Comparison of ENCODE assay signal across 13 mouse cellular contexts in genomic region chr16:90279058-90279457, GRCm38 (mm10). TPM values are rescaled to one million over a fixed set of nuclear protein-coding genes. Genes with fewer than 3 reads are reported as not detected.
DNase-seq lines count a peak whose midpoint lies in the region; ATAC-seq and TF ChIP-seq lines count a peak whose summit lies in the region.
"Had no signal": no experiment of that assay in that cellular context is flagged by ENCODE, and none has a peak within 500 bp of the region (broad histone marks: within the 10 kb centered on the region; RNA-seq: fewer than 3 reads in every experiment).

No protein-coding gene starts in this region.

- TF ChIP-seq EP300 in CH12.LX (IDR thresholded peaks at IDR 0.05; ENCODE audit: low read length): no peak

- H3K36me3 ChIP-seq in CH12.LX (replicated peaks in 1 of 2; ENCODE audit: control insufficient read depth in 1 of 2, insufficient read depth in 1 of 2, low read length in 1 of 2): peaks cover 0 to 26% of the 10 kb centered on the region in 2 experiments
- peaks cover 13% of the 10 kb centered on the region; the same call in 1 of the 2 replicates for H3K36me3 ChIP-seq in liver, embryonic 12.5 days
- H3K36me3 ChIP-seq: embryonic facial prominence, embryonic 15.5 days; kidney, embryonic 15.5 days had no signal

- no peak overlapping the region for H3K4me2 ChIP-seq in CH12.LX (ENCODE audit: insufficient read depth, low read depth, poor library complexity, severe bottlenecking)
- peak overlapping the region; percentile 52 for H3K4me2 ChIP-seq in liver, embryonic 12.5 days
- H3K4me2 ChIP-seq: embryonic facial prominence, embryonic 15.5 days; kidney, embryonic 15.5 days had no signal

- peak; percentile 68 for ATAC-seq in liver, embryonic 12.5 days

- DNase-seq in layer of hippocampus, adult 2 months (ENCODE audit: low spot score in 2 of 2): no peak
- no peak for DNase-seq in layer of hippocampus, postnatal 36 days
- peak; percentile 68 for DNase-seq in CH12.LX (ENCODE audit: extremely low read depth)
- DNase-seq in layer of hippocampus, adult 9-10 months (ENCODE audit: low spot score): no peak
- no peak for DNase-seq in urinary bladder, postnatal 25 days (ENCODE audit: low spot score)
- DNase-seq in gastrocnemius, postnatal 14 days: no peak
- DNase-seq: cerebellum, adult 2 months; right cerebral cortex, postnatal 4 days had no signal

- in situ Hi-C loops in CH12.LX (cut with MboI; ENCODE audit: low pct_ligation_motif_present, low pct_unique_long_range_greater_than_20kb, low sequenced_read_pairs): no loop called here

- no peak overlapping the region for H3K9ac ChIP-seq in CH12.LX (ENCODE audit: insufficient read depth, low read depth)
- H3K9ac ChIP-seq in liver, embryonic 12.5 days: peak overlapping the region; percentile 31
- H3K9ac ChIP-seq: embryonic facial prominence, embryonic 15.5 days; kidney, embryonic 15.5 days had no signal

- dilution Hi-C loops in CH12.LX (cut with MboI; ENCODE audit: extremely low pct_ligation_motif_present, extremely low pct_unique_long_range_greater_than_20kb, low sequenced_read_pairs): no loop called here

- TF ChIP-seq CTCF in layer of hippocampus, adult 2 months (conservative IDR thresholded peaks at IDR 0.05): no peak
- no peak for TF ChIP-seq CTCF in CH12.LX (conservative IDR thresholded peaks at IDR 0.05 in 1 of 2, IDR thresholded peaks at IDR 0.05 in 1 of 2; ENCODE audit: low read depth in 2 of 2, low read length in 2 of 2)
- no peak for TF ChIP-seq CTCF in bone marrow macrophage, adult 2 months (IDR thresholded peaks at IDR 0.05; ENCODE audit: low read depth, low read length)

- peaks cover 13 to 67% of the 10 kb centered on the region in 2 experiments for H3K4me1 ChIP-seq in CH12.LX (ENCODE audit: control insufficient read depth in 1 of 2, insufficient read depth in 2 of 2)
- peaks cover 36% of the 10 kb centered on the region for H3K4me1 ChIP-seq in bone marrow macrophage, adult 2 months (ENCODE audit: control insufficient read depth, insufficient read depth, low read length)
- peaks cover 66% of the 10 kb centered on the region for H3K4me1 ChIP-seq in liver, embryonic 12.5 days

- H3K27me3 ChIP-seq in CH12.LX (replicated peaks): no peaks in the 10 kb centered on the region
- H3K27me3 ChIP-seq in liver, embryonic 12.5 days (replicated peaks): no peaks in the 10 kb centered on the region
- H3K27me3 ChIP-seq: embryonic facial prominence, embryonic 15.5 days; kidney, embryonic 15.5 days had no signal

- peak overlapping the region; percentile 2; the same call in 1 of the 2 replicates for H3K27ac ChIP-seq in layer of hippocampus, adult 2 months
- H3K27ac ChIP-seq in CH12.LX (ENCODE audit: insufficient read depth, low read depth): no peak overlapping the region
- 0 out of 2 replicates have a peak overlapping the region, but pooled peaks have one; percentile 11 for H3K27ac ChIP-seq in bone marrow macrophage, adult 2 months (ENCODE audit: insufficient read depth, low read depth, low read length)
- peak overlapping the region; percentile 64; the same call in 1 of the 2 replicates for H3K27ac ChIP-seq in liver, embryonic 12.5 days
- H3K27ac ChIP-seq: embryonic facial prominence, embryonic 15.5 days; kidney, embryonic 15.5 days had no signal

- no peak for TF ChIP-seq POLR2A in CH12.LX (IDR thresholded peaks at IDR 0.05; ENCODE audit: low read depth, low read length)
- TF ChIP-seq POLR2A in bone marrow macrophage, adult 2 months (IDR thresholded peaks at IDR 0.05; ENCODE audit: borderline replicate concordance, low read depth, low read length): no peak

- intact Hi-C loops in gastrocnemius, postnatal 14 days (cut with DNase I; ENCODE audit: low total_unique reads): no loop called here

- no peak for TF ChIP-seq RAD21 in CH12.LX (IDR thresholded peaks at IDR 0.05; ENCODE audit: low read depth, low read length)

- H3K79me2 ChIP-seq in CH12.LX (replicated peaks; ENCODE audit: control insufficient read depth, extremely low read depth, insufficient read depth, poor library complexity, severe bottlenecking): peaks cover 85% of the 10 kb centered on the region

- H3K4me3 ChIP-seq in layer of hippocampus, adult 2 months: no peak overlapping the region
- H3K4me3 ChIP-seq in CH12.LX (replicated peaks in 1 of 3; ENCODE audit: low read depth in 2 of 3, low read length in 2 of 3, poor library complexity in 1 of 3): no peak overlapping the region
- H3K4me3 ChIP-seq in bone marrow macrophage, adult 2 months (ENCODE audit: insufficient read depth, low read length): no peak overlapping the region
- no peak overlapping the region; the same call in 1 of the 2 replicates for H3K4me3 ChIP-seq in liver, embryonic 12.5 days
- H3K4me3 ChIP-seq: embryonic facial prominence, embryonic 15.5 days; kidney, embryonic 15.5 days; myocyte had no signal

- H3K9me3 ChIP-seq in CH12.LX (replicated peaks; ENCODE audit: low read length): no peaks in the 10 kb centered on the region
- no peaks in the 10 kb centered on the region for H3K9me3 ChIP-seq in liver, embryonic 12.5 days (replicated peaks)
- H3K9me3 ChIP-seq: embryonic facial prominence, embryonic 15.5 days; kidney, embryonic 15.5 days had no signal

- 19% methylated on average over 6 of the region's 6 CpGs for WGBS in liver, embryonic 12.5 days (ENCODE audit: insufficient replicate concordance)

TF ChIP-seq in CH12.LX, 34 proteins besides CTCF, POLR2A, EP300 and RAD21:
- TF ChIP-seq ZMIZ1 (IDR thresholded peaks at IDR 0.05; ENCODE audit: low read depth, low read length) (no peak), SIN3A (IDR thresholded peaks at IDR 0.05; ENCODE audit: low read length) (0 out of 2 replicates have a peak, but pooled peaks have one; percentile 58)

RNA-seq across cellular contexts. Expression of gene Scaf4, which starts 5.2 kb away (rescaled TPM):
- total RNA-seq in layer of hippocampus, adult 2 months (2021): 10 to 100 TPM; 53.8 to 59.4 TPM
- 10 to 100 TPM; 48.4 to 56.3 TPM for total RNA-seq in layer of hippocampus, postnatal 36 days (2021)
- 17.5 and 19.2 TPM in 2 replicates for total RNA-seq in CH12.LX (2012; rRNA removed)
- 5.6 and 6.0 TPM in 2 replicates for total RNA-seq in CH12.LX (2014; rRNA removed)
- 57.2 and 60.4 TPM in 2 replicates for polyA plus RNA-seq in CH12.LX (2012; ENCODE audit: insufficient read length, low read depth)
- 30.8 and 39.2 TPM in 2 replicates for polyA plus RNA-seq in bone marrow macrophage, adult 2 months (2012; ENCODE audit: insufficient read depth, insufficient read length, missing spikeins)
- 21.7 and 21.9 TPM in 2 replicates for polyA plus RNA-seq in liver, embryonic 12.5 days (2016; fragmentation: Nextera tagmentation; extraction: Ambion mirVana)
- 10 to 100 TPM; 14.4 to 14.9 TPM for total RNA-seq in gastrocnemius, postnatal 14 days (2021)

RNA-seq across cellular contexts. Expression of gene Sod1, which starts 58.5 kb away (rescaled TPM):
- 100 to 1,000 TPM; 386 to 390 TPM for total RNA-seq in layer of hippocampus, adult 2 months (2021)
- total RNA-seq in layer of hippocampus, postnatal 36 days (2021): 100 to 1,000 TPM; 373 to 389 TPM
- total RNA-seq in CH12.LX (2012; rRNA removed) (632 and 634 TPM in 2 replicates), CH12.LX (2014; rRNA removed) (517 and 532 TPM in 2 replicates)
- 1,226 and 1,288 TPM in 2 replicates for polyA plus RNA-seq in CH12.LX (2012; ENCODE audit: insufficient read length, low read depth)
- polyA plus RNA-seq in bone marrow macrophage, adult 2 months (2012; ENCODE audit: insufficient read depth, insufficient read length, missing spikeins): 892 and 932 TPM in 2 replicates
- 1,290 and 1,294 TPM in 2 replicates for polyA plus RNA-seq in liver, embryonic 12.5 days (2016; fragmentation: Nextera tagmentation; extraction: Ambion mirVana)
- 100 to 1,000 TPM; 252 to 260 TPM for total RNA-seq in gastrocnemius, postnatal 14 days (2021)
